Mouse (Mus musculus) embryo, embryonic 9.5 days (tissue): Measurements from ENCODE around the gene Sp100.

Experiments used
- DNase-seq: peaks from one replicate; pipeline ENCODE4 v3.0.0-alpha.2; 2017; ENCODE audit errors: extremely low spot score

Sp100 gene

DNA sequence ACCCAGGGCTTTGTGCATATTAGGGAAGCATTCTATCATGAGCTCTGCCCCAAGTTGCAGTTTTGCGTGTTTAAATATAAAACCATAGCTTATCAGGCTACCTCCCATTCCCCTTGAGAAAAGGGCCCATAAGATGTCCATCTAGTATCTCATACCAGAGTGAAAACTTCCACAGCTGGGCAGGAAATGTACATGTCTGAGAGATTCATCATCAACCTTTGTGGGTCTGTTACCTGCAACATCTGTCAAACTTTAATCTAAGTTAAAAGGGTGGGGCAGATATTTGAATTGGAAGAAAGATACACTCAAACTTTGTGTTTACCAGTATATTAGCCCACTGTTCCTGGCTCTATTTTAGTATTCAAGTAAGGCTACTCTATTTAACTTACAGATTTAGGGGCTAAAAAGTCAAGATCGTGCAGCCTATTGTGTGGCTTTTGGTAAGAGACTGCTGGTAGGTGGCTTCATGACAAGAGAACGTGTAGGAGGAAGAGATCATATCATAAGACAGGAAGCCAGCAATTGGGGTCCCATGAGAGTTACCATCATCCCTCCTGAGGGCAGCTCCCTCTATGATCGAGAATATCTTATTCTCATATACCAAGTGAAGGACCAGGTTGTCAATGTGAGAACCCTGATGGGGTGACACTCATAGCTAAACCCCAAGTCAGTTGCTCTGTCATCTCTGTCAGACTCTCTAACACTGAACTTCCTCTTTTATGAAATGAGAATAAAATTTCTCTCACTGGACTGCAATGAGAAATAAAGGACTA is 48.1 kb downstream of the Sp100 start:
- no peak for DNase-seq

DNA sequence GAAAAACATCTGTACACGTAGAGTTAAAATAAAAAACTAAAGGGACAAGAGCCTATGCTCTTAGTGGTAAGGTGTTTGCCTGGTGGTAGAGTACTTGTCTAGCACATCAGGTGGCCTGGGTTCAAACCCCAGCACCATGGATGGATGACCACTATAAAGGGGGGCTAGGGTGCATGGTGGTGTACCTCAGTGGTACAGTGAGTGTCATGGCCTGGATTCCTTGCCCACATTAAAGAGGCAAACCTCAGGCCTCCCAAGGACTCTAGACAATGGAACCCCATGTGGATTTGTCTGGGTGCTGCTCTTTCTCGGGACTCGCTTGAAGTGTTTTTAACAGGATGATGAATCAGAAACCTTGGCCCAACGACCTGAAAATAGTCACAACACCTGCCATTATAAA is 52.7 kb downstream of the Sp100 start:
- no peak for DNase-seq

DNA sequence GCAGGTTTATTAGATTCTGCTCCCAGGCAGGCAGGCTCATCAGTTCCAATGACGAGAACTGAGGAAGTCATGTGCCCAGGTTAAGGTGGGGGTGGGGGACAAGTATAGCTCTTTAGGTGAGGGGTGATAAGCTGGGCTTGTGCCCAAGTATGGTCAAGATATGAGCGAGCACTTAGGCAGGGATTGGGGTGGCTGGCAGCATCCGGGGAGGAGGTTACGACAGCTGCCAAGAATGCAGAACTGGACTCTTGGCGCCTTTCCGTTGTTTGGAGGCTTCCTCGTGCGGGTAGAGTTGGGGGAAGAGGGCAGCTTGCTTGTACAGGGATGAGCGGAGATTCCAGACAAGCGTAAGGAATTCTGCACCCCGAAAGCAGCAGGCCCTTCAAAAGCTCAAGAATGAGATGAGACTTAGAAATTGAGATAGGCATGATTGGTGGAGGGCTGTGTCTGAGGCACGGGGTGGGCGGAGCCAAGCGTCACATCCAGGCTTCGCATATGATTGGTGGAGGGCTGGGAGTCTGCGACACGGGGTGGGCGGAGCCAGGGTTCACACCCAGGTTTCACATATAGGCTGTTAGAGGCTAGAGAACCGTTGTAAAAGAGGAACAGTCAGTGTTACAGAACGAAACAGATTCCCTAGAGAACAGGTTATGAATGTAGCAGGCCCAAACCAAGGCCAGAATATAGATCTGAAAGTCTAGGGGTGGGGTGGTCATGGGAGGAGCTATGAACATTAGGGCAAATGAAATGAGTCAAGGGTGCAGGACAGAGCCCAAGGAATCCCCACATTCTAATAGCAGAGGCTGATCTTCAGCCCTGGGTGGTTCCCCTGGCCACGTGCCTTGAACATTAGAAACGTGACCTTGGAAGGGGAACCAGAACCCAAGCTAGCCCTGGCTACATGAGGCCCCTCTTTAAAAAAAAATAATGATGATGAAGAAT is 53.7 kb downstream of the Sp100 start:
- DNase-seq: peak; percentile 75

DNA sequence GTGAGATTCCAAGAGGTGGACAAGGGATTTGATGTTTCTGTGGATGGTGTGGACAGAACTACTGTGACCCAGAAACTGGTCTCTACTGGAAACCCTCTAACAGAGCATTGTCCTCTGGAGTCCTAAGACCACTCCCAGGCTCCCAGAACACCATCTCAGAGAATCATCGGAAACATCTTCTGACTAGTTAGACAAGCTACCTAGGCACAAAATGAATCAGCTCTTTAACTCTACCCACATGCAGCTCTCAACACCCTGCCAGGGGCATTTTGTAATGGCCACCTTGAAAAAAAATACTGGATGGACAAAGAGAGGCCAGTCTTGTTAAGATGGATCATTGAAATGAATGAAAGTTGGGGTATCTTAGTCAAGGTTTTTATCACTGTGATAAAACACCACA is 55.8 kb downstream of the Sp100 start:
- DNase-seq: no peak

DNA sequence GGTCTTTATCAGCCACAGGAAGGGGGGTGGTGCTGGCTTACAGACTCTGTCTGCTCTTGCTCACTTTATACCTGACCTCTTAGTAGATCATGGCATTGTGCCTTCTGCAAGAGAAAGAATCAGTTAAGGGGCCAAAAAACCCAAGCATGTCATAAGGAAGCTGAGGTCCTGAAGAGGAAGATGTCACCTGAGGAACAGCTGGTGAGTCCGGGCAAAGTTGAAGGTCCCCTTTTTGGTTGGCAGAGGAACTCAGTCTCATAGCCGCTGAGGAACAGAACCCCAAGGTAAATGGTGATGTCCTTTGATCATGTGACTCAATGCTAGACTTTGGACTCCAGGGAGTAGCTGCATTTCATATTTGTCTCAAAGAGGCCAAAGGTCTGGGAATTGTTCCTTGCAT is 57.0 kb downstream of the Sp100 start:
- no peak for DNase-seq

DNA sequence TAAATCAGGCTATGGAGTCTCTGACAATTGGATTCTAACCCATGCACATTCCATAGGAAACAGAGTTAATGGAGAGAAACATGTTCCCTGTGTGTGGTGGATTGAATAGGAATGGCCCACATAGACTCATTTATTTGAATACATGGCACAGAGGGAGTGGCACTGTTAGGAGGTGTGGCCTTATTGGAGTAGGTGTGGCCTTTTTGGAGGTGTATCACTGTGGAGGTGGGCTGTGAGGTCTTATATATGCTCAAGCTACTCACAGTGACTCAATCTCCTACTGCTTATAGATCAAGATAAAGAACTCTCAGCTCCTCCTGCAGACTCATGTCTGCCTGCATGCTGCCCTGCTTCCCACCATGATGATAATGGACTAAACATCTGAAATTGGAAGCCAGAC is 64.7 kb downstream of the Sp100 start:
- no peak for DNase-seq

DNA sequence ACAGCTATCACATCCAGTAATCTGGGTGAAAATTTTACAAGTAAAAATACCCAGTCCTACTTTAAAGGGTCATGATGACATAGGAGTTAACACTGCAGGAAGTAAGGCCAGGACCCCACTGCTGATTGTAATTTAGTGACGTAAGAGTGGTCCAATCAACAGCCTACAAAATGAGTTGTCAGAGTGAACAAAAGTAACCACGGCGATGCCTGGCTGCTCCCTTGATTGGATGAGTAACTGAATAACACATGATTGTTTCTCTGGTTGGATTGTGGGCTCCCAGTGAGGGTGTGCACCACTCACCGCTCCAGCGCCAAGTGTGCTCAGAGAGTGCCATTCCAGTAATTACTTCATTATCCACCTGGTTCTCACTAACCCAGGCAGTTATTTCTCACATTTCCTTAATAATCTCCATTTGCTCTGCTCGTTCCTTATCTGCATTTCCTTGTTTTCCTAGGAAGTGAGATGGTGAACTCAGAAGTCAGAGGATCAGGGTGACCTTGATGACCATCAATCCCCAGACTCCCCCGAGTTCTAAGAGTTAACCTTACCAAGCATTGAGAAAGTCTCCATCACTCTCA is 66.7 kb downstream of the Sp100 start:
- DNase-seq: no peak

DNA sequence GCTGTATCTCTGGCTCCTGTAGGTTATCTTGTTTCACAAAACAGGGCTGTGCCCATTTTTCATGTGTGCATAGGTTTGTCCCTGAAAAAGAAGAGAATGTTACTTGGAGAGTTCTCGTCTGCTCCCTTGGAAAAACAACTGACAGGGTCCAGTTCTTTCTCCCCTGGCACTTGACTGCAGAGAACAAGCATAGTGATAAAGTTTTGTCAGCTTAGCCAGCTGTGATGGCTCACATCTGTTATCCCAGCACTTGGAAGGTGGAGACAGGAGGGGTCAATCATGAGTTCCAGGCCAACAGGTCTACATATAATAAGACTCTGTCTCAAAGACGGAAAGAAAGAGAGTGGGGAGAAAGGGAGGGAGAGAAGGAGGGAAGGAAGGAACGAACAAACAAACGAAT is 69.3 kb downstream of the Sp100 start:
- no peak for DNase-seq

DNA sequence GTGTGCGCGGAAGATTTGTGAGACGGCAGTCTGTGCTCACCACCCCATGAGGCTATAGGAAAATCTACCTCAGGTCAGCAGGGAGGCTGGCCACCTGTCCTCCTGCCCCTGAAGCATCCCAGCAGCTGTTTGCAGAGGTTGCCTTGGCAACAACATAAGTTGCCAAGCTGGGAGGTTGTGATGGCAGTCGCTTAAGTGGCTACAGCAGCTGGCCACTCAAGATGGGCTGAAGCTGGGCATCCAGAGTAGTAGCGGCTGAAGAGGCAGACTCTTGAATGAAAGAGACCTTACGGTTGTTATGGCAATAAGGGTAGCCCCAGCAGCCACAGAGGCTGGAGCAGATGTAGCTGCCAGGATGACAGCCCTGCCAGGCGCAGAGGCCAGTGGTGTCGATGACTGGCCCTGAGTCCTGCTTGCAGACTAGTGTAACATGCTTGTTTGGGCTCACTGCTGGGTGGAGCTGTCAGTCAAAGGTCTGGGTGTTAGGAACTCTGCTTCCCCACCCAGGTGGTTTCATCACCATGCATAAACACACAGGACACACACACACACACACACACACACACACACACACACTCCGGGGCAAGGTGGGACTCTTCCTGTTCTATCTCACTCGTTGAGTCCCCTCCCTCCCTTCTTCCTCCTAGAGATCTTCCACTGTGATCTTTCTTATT is 70.6 kb downstream of the Sp100 start:
- no peak for DNase-seq

DNA sequence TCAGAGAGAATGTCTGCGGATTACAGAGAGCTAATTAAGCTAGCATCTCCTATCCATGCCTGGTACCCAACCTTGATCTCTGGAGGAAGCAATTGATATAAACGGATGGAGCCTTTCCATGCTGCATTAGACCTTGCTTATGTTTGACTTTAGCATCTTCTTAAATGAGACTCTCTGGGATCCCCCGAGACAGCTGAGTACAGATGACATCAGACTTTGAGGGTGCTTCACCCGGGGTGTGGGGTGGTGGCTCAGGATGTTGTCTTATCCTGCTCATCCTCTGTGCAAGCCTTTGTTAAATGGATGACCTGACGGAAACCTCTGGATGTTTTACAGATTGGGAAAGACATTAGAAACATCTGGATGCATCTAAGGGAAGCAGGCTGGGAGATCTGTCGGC is 80.7 kb downstream of the Sp100 start:
- no peak for DNase-seq

DNA sequence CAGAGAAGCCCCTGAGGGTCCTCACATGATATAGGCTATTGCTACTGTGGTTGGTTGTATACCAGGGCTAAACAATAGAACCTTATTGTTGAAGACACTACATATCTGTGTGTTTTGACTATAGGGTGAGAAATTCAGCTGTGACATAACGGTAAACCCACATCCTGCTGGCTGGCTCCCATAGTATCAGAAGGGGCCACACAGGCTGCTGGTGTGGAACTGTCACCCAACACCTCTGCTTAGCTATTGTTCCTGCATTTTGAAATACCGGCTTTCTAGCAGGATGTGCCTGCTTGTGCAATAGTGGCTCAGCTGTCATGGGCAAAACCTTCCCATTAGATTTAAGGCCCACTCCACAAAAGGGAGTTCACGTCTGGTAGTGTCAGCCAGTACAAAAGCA is 82.8 kb downstream of the Sp100 start:
- DNase-seq: no peak

DNA sequence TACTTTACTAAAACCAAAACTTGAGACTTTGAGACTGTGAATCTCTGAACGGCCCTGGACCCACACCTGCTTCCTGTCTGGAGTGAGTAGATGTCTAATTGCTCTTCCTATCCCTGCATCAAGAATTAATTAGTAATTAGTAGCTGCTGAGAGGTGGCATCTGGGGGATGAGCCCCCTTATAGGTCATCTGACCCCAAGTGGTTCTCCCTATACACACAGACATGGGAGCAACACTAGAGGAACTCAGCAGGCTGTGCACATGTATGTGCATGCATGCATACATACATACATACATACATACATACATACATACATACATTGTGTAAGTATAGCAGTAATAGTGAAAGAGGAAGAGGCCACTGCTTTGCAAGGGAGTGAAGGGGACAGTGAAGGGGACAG is 84.7 kb downstream of the Sp100 start:
- no peak for DNase-seq

DNA sequence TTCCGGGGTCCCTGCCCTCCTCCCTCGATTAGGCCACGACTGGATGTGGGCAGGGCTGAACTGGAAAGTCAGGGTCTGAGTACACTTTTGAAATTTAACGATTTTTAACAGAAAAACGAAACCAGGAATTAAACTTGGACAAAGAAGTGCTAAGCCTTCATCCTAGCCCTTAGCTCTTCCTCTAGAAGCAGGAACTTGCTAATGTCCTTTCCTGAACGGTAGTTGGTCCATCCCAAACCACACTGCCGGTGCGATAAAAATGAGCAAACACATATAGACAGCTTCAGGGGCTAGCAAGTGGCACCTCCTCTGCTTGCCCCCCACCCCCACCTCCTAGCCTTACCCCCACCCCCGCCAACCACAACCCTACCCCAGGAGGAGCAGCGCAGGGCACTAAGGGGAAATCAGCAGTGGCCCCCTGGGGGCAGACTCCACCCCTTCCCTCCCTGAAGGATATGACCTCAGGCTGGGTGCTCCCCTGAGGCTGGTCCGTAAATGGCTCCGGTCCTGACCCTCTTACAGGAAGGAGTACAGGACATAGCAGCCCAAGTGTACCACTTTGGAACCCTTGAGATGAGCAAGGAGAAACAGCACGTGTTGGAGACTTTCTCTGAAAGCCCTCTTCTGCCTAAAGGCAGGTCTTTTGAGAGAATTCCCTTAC is 85.8 kb downstream of the Sp100 start:
- no peak for DNase-seq

DNA sequence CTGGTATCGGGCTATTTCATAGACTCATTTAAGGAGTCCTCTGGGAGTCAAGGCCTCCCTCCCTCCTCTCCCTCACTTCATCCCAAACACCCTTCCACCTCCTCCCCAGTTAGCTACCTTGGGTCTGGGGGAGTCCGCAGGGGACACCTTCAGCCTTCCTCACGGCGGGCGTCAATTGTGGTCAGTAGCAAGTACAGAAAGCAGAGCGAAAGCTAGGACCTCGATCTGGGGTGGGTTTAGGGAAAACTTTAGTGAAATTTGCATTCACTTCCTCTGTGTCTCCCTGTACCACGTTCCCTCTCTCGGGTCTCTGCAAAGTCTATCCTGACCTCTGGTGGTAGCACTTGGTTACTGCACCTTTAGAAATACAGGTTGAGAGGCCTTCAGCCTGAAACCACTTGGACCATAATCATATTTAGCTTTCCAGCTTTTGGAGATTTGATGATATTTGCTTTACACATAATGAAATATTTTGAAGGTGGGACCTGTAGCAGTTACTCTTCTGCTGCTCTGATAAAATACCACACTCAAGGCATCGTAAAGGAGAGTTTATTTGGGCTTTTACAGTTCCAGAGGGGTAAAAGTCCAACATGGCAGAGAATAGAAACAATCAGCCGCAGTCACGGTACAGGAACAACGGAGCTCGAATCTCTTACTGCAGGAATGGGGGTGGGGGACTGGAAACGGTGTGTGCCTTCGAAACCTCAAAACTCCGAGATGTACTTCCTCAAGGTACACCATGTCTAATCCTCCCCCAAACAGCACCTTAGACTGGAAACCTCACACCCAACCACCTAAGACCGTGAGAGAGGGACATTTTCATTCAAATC is 86.8 kb downstream of the Sp100 start:
- peak; percentile 76 for DNase-seq

DNA sequence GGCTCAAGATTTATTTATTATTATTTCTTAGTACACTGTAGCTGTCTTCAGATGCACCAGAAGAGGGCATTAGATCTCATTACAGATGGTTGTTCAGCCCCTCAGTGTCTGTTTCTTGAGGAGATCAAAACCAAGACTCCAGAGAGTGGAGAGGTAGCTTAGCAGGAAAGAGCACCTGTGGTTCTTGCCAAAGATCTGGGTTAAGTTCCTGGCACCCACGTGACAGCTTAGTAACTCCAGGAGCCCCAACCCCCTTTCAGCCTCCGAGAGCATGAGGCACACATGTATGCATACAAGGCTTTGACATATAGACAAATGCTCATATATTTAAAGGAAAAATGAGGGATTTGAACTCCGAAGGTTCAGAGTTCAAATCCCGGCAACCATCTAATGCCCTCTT is 89.2 kb downstream of the Sp100 start:
- DNase-seq: no peak

DNA sequence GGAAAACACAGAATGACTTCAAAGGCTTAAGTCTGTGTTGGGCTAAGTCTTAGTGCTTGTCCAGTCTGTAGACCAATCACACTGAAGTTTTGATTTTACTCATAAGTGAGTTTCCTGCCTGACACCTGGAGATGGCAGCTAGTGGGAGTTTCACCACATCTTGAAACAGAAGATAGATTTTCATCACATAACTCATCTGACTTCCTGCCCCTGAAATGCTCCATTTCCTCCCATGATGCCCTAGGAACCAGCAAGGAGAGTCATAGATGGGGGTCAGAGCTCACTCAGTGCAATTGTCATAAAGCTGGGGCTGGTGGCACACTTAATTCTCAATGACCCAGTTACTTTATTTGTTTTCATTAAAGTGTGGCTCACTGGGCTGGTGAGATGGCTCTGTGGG is 90.0 kb downstream of the Sp100 start:
- no peak for DNase-seq

DNA sequence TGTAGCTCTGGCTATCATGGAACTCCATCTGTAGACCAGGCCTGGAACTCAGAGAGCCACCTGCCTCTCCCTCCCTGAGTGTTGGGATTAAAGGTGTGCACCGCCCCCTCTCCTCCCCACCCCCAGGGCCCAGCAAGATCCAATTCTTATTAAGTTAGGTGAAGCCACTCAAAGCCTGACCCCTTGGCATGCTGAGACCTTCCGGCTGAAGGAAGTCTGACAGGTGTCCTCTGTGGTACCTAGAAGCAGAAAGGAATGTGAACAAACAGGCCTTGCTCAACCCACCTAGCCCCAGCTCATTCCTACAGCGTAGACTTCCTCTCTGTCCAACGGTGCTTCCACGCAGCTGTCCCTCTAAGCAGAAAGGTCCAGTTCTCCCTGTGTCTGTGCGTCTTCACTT is 91.1 kb downstream of the Sp100 start:
- no peak for DNase-seq

DNA sequence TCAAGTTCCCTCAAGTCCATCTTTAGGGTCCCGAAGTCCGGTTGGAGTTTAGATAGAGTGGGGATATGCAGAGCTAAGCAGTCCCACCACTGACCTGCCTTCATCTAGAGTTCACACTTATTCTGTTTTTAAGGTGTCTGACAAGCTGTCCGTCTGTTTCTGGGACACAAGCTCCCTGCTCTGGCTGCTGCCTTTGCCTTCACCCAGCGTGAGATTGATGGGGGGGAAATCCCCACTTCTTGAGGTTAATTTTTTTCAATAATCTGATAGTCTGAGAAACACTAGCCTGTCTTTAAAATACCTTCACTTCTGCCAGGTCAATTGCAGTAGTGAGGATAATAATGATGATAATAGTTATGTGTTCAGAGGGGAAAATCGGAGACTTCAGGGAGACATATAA is 92.5 kb downstream of the Sp100 start:
- DNase-seq: no peak

DNA sequence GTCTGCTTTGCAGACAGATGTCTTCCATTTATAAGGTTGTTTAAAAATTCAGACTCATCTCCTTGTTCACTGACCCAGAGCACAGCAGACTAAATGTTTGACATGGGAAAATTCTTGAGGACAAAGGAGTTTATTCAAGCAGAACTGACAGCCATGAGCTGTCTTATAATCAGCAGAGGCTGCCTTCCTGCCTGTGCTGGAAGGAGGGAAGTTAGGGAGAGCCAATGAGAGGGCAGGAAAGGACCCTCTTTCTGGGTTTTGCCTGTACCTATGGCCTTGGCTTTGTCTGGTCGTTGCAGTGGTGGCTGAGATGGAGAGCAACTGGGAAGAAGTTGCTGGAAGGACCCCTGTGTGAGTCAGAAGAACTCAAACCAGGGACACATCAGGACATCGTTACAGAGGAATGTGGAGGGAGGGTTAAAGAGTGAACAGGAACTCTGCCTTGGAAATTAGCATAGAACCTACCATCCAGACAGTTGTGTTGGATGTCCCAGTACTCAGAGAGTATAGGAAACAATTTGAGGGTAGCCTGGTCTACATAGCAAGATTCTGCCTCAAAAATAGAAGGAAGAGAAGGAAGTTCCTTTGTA is 93.2 kb downstream of the Sp100 start:
- DNase-seq: peak; percentile 32

DNA sequence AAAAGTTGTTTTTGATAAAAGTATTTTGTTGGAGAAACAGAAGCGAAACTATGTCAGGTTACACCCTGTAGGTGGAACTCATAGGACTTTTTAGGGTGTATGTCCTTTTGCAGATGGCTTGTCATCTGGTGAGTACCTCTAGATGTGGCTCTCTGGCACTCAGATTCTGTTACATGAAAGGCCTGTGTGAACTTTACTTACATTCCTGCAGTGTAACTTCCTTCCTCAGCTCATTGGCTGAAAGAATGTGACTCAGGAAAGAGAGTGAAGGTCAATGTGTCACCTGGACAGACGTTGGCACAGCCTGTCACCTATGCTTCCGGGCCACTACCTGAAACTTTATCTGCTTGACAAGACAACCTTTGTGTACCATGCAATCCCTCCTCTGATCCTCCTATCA is 94.8 kb downstream of the Sp100 start:
- no peak for DNase-seq
